Mouse (Mus musculus): ENCODE results near the gene Sapcd1.

The Sapcd1 gene

GRCm38 (mm10) chr17:35027277-35028068 lies at the start of gene Sapcd1:
Sapcd1 (minus strand) TSS chr17:35028016.
- in situ Hi-C loops (cut with MboI) = no loop called here

- in situ Hi-C loops (cut with MboI) = no loop called here
Measured at GRCm38 (mm10) chr17:35077285-35077684, 49.5 kb upstream of the Sapcd1 start.

DNA sequence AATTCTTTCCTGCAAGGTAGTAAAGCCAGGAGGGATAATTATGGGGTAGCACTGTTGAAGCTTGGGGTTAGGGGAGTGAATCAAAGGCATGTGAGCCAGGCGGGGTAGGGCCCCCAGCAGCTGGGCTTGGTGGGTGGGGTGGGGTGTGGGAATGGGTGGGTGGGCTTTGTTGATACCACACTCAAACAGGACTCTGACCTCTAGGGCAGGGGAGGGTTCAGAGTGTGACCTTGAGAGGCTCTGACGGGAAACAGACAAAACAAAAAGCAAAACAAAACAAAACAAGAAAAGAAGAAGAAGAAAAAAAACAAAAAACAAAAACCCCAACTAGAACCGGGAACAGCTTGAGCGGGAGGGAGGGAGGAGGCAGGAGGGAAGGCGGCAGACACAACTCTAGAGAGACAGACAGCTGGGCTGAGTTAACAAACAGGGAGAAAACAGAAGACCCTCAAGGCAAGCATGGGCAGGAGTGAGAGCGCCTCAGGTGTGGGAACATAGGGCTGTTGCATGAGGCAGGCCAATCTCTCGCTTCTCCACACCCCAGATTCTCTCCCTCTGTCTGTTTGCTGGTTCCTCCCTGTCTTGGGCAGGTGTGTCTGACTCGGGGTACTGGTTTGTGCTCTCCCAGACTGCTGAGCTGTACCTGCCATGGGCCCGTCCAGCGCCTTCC lies 48.8 kb upstream of the Sapcd1 start, which contains the start of gene Ly6g6e:
Gene Ly6g6e (plus strand): TSS at position 396 of the 670 bp plus-strand sequence.
- in situ Hi-C loops (cut with MboI) = no loop called here

DNA sequence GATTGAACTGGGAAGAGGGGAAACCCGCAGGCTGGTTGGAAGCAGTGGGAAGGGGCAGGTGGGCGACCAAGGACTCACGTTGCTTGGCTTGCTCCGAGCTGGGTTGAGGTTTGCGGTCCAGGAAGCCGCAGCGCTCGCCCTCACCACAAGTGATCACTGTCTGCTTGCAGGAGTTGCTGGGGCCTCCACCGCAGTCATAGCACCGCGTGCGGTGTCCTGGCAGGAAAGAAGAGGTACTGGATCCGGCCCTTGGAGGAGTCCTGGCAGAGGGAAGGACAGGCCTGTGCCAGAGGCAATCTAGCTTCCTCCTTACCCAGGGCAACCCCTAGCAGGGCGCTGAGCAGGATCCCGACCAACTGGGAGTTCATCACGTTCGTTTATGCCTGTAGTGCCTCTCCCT lies 46.3 kb upstream of the Sapcd1 start:
- in situ Hi-C loops (cut with MboI) = no loop called here

DNA sequence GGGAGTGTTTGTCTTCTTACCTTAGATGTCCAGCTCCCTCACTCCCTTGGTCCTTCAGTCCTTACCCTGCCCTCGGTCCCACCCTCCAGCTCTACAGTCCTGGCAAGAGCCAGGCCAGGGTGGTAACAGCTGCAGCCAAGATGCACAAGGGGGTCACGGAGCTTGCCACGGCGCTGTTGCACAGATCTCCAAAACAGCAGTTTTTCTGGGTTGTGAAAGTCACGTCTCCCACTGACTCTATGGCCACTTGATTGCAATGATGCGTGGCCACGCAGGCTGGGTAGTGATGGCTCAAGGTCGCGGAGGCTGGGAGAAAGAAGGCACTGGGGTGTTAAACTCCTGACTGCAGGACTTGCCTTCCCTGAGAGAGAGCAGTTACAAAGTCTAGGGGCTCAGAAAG lies 43.6 kb upstream of the Sapcd1 start:
- in situ Hi-C loops (cut with MboI) = no loop called here

- in situ Hi-C loops (cut with MboI) = no loop called here
Measured at GRCm38 (mm10) chr17:35070556-35071229, 42.9 kb upstream of the Sapcd1 start.

GRCm38 (mm10) chr17:35068213-35068914 lies 40.5 kb upstream of the Sapcd1 start:
- in situ Hi-C loops (cut with MboI) = no loop called here

DNA sequence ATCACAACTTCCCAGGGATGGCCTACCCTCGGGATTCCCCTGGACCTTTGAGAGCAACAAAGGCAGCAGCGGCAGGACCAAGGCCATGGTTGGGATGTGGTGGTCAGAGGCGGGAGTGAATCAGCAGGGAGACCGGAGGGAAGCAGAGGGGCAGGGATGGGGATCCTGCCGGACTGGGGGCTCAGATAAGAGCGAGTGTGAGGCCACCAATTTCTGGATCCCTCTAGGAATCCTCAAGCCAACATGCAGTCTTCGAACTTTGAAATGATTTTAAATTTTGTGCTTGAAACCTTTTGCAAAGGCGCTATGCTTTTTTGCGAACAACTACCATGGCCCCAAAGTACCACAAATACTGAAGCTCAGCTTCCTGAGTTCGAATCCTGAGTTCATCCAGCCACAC lies 38.3 kb upstream of the Sapcd1 start, which contains the start of gene Mpig6b:
Gene Mpig6b (minus strand): TSS at position 101 of the 400 bp plus-strand sequence.
- in situ Hi-C loops (cut with MboI) = no loop called here

DNA sequence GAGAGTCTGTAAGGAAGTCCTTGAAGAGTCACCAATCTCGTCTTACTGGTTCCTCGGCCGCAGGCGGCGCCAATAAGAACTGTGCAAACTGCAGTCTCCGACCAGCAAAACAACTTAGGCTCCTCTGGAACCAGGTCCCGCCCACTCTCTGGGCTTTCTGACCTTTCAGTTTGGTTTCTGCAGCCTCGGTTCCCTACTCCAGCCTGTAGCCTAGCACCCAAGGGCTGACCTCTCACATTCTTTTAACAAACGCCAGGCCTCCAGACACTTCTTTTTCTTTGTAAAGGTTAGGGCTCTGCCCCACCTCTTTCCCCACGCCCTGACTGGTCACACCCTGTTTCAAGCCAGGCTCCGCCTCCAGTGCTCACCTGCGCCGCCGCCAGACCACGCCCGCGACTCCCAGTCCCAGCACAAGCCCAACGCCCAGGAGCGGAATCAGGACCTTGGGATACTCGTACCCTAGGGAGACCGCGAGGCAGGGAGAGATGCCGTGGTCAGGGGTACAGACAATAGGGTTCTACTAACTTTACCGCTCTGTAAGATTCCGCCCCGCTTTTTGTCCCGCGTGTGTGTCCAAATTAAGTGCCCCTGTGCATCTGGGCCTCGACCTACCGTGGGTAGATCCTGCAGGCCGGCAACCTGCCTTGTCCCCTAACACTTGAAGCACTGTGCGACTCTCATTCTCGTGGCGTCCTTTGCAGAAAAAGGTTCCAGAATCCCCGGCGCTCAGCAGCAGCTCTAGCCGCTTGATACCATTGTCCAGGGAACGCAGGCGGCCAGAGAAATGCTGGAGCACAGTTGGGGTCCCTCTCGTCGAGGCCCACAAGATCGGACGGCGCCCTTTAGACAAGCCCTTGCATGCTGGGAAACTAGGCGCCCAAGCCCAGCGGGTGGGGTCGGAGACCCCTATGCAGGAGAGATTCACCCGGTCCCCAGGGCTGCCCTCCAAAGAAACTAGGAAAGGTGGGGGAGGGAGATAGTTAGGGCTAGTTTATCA lies 37.4 kb upstream of the Sapcd1 start, which contains the start of gene Ly6g6c:
Gene Ly6g6c (plus strand): TSS at position 438 of the 997 bp plus-strand sequence.
- in situ Hi-C loops (cut with MboI) = loop anchor here (5.0 kb wide), 1 partner anchor 43 kb away; no protein-coding TSS in a partner anchor

DNA sequence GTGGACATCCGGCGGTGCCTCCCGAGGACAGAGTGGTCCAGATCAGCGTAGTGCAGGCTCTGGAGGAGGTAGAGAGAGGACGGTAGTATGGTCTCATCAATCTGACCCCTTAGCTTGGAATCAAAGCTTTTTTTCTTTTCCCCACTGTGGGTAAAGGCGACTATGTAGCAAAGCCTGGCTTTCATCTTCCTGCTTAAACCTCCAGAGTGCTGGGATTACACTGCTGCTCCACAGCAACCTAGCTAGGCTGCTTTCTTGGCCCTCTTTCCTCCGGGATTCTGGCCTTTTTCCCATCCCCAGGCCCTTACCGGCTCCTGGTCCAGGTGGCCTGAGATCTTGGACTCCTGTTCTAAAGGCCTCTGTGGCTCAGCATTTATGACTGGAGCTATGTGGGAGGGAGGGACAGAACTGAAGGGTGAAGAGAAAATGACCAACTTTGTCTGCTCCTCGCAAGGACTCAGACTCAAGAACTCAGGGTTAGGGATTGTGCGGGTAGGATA lies 36.6 kb upstream of the Sapcd1 start:
- in situ Hi-C loops (cut with MboI) = loop anchor here (5.0 kb wide), 1 partner anchor 42 kb away; no protein-coding TSS in a partner anchor

DNA sequence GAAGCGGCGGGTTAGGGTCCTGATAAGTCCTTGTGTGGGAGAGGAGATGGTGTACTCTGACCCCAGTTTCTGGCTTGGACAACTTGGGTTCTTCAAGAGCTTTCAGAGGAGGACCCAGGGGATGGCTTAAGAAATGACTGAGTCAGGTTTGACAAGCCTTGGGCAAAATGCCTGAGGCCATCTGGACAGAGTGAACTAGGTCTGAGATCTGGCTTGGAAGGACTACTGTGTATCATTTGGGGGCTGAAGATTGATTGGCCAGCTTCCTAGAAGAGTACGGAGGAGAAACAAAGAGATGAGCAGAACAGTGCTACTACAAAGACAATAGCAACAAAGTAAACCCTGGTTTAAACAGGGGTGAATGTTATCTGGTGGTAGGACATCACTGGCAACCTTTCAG lies 35.6 kb upstream of the Sapcd1 start:
- in situ Hi-C loops (cut with MboI) = loop anchor here (5.0 kb wide), 1 partner anchor 41 kb away; no protein-coding TSS in a partner anchor

GRCm38 (mm10) chr17:35061299-35061698 lies 33.5 kb upstream of the Sapcd1 start:
- in situ Hi-C loops (cut with MboI) = loop anchor here (5.0 kb wide), 1 partner anchor 39 kb away; no protein-coding TSS in a partner anchor

- in situ Hi-C loops (cut with MboI) = loop anchor here (5.0 kb wide), 1 partner anchor 39 kb away; no protein-coding TSS in a partner anchor
Measured at GRCm38 (mm10) chr17:35060737-35061297, 33.0 kb upstream of the Sapcd1 start.

DNA sequence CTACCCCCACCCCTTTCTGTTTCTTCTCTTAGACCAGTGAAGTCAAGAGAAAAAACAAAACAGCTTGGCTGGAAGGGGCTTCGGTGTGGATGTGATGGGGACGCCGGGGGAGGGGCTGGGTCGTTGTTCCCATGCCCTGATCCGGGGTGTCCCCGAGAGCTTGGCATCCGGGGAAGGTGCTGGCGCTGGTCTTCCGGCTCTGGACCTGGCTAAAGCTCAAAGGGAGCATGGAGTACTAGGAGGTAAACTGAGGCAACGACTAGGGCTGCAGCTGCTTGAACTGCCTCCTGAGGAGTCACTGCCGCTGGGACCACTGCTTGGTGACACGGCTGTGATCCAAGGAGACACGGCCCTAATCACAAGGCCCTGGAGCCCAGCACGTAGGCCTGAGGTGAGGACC lies 32.3 kb upstream of the Sapcd1 start:
- in situ Hi-C loops (cut with MboI) = loop anchor here (5.0 kb wide), 1 partner anchor 38 kb away; no protein-coding TSS in a partner anchor

- in situ Hi-C loops (cut with MboI) = loop anchor here (10.0 kb wide), 1 partner anchor 54 kb away; the partner anchor contains the start of gene Vars
Measured at GRCm38 (mm10) chr17:35058911-35059892, 31.4 kb upstream of the Sapcd1 start, which contains the start of gene Ddah2. Ddah2 (plus strand) TSS chr17:35059035.

GRCm38 (mm10) chr17:35058316-35058715 lies 30.5 kb upstream of the Sapcd1 start:
- in situ Hi-C loops (cut with MboI) = loop anchor here (10.0 kb wide), 1 partner anchor 54 kb away; the partner anchor contains the start of gene Vars

- in situ Hi-C loops (cut with MboI) = loop anchor here (10.0 kb wide), 1 partner anchor 52 kb away; the partner anchor contains the start of gene Vars
Measured at GRCm38 (mm10) chr17:35057090-35057489, 29.3 kb upstream of the Sapcd1 start.

Measured in mature B cell (primary cell).